ENCODE assay signal across 18 mouse cellular contexts in genomic region chr9:114407676-114408075, GRCm38 (mm10). TPM values are rescaled to one million over a fixed set of nuclear protein-coding genes. Genes with fewer than 3 reads are reported as not detected.
DNase-seq lines count a peak whose midpoint lies in the region; ATAC-seq and TF ChIP-seq lines count a peak whose summit lies in the region.
"Had no signal": no experiment of that assay in that cellular context is flagged by ENCODE, and none has a peak within 500 bp of the region (broad histone marks: within the 10 kb centered on the region; RNA-seq: fewer than 3 reads in every experiment).

No protein-coding gene starts in this region.

- peak; percentile 62 to 63 for DNase-seq in cerebellum, postnatal 14 days
- no peak for DNase-seq in cerebellum, adult 18-20 months
- peak; percentile 91 for DNase-seq in kidney, adult 2 months
- DNase-seq in kidney, postnatal 4 days = no peak
- no peak for DNase-seq in G1E (ENCODE audit: low spot score)
- DNase-seq in kidney, postnatal 14 days = peak; percentile 77
- no peak for DNase-seq in natural killer cell, adult 2 months (ENCODE audit: low spot score in 2 of 2)
- DNase-seq: adrenal gland, adult 2 months; cerebellum, adult 9-10 months; gastrocnemius, adult 2 months; heart, postnatal 36 days; thymus, postnatal 14 days had no signal

- H3K27me3 ChIP-seq in kidney, adult 2 months (replicated peaks; ENCODE audit: control insufficient read depth, insufficient read depth, low read length) = no peaks in the 10 kb centered on the region
- no peaks in the 10 kb centered on the region for H3K27me3 ChIP-seq in G1E (ENCODE audit: insufficient read depth, low read length)
- H3K27me3 ChIP-seq: forebrain, embryonic 12.5 days; heart, embryonic 15.5 days; midbrain, embryonic 12.5 days had no signal

- TF ChIP-seq POLR2A in kidney, adult 2 months (IDR thresholded peaks at IDR 0.05; ENCODE audit: low read depth, low read length) = no peak

- H3K9me3 ChIP-seq in G1E (replicated peaks) = peaks cover 30% of the 10 kb centered on the region
- H3K9me3 ChIP-seq: heart, embryonic 15.5 days had no signal

- no peak overlapping the region for H3K4me3 ChIP-seq in kidney, adult 2 months (ENCODE audit: insufficient read depth, low read depth, low read length)
- no peak overlapping the region for H3K4me3 ChIP-seq in G1E (ENCODE audit: low read depth, low read length)
- H3K4me3 ChIP-seq: forebrain, embryonic 12.5 days; gastrocnemius, adult 2 months; heart, embryonic 15.5 days; midbrain, embryonic 12.5 days had no signal

- no peaks in the 10 kb centered on the region for H3K36me3 ChIP-seq in kidney, adult 2 months (ENCODE audit: control insufficient read depth, insufficient read depth, low read length)
- peaks cover 95% of the 10 kb centered on the region for H3K36me3 ChIP-seq in G1E (replicated peaks)

- 43% methylated on average over 2 of the region's 2 CpGs for WGBS in kidney, adult 2 months

- H3K27ac ChIP-seq in kidney, adult 2 months (ENCODE audit: insufficient read depth, low read depth, low read length) = peak overlapping the region; percentile 19; the same call in 1 of the 2 replicates
- H3K27ac ChIP-seq: forebrain, embryonic 12.5 days; gastrocnemius, adult 2 months; heart, embryonic 15.5 days; hindbrain, embryonic 14.5 days; midbrain, embryonic 12.5 days had no signal

- H3K4me1 ChIP-seq in kidney, adult 2 months (ENCODE audit: control insufficient read depth, insufficient read depth, low read length) = peaks cover 37% of the 10 kb centered on the region
- peaks cover 20% of the 10 kb centered on the region for H3K4me1 ChIP-seq in G1E (ENCODE audit: insufficient read depth, low read depth, low read length)
- H3K4me1 ChIP-seq: forebrain, embryonic 12.5 days; midbrain, embryonic 12.5 days had no signal

- 0 out of 2 replicates have a peak, but pooled peaks have one; percentile 4 for ATAC-seq in G1E (ENCODE audit: extremely low read depth, insufficient number of reproducible peaks, low FRiP score, poor library complexity, severe bottlenecking)
- ATAC-seq: CD4-positive, CD25-positive, alpha-beta regulatory T cell, adult 4 months; lung, postnatal 0 days had no signal

- no peak for TF ChIP-seq CTCF in kidney, adult 2 months (conservative IDR thresholded peaks at IDR 0.05; ENCODE audit: insufficient read depth, insufficient read length, low read depth, low read length)
- TF ChIP-seq CTCF in G1E (IDR thresholded peaks at IDR 0.05; ENCODE audit: low read depth, low read length) = no peak

RNA-seq across cellular contexts. Expression of gene Tmppe, which starts 6.8 kb away (rescaled TPM):
- polyA plus RNA-seq in kidney, adult 2 months (2012; rRNA removed) = 11.4 and 15.7 TPM in 2 replicates
- total RNA-seq in G1E (2014; fragmentation: Nextera tagmentation) (4.6 and 6.2 TPM in 2 replicates), G1E (2017) (7.7 and 9.8 TPM in 2 replicates)
- 3.5 and 4.6 TPM in 2 replicates for polyA plus RNA-seq in G1E (2012)

RNA-seq across cellular contexts. Expression of gene Glb1, which starts 6.8 kb away (rescaled TPM):
- 144 and 165 TPM in 2 replicates for polyA plus RNA-seq in kidney, adult 2 months (2012; rRNA removed)
- total RNA-seq in G1E (2014; fragmentation: Nextera tagmentation) (18.8 and 26.6 TPM in 2 replicates), G1E (2017) (21.0 and 21.9 TPM in 2 replicates)
- 5.4 and 7.6 TPM in 2 replicates for polyA plus RNA-seq in G1E (2012)

RNA-seq across cellular contexts. Expression of gene Crtap, which starts 17.2 kb away (rescaled TPM):
- polyA plus RNA-seq in kidney, adult 2 months (2012; rRNA removed) = 86.3 and 98.7 TPM in 2 replicates
- total RNA-seq in G1E (2014; fragmentation: Nextera tagmentation) (14.9 and 17.9 TPM in 2 replicates), G1E (2017) (11.0 and 12.6 TPM in 2 replicates)
- 5.5 and 7.6 TPM in 2 replicates for polyA plus RNA-seq in G1E (2012)

Comparison
In these comparisons a context has a peak if more than half of its experiments do, and no peak if none do; other contexts are left out.
1. DNase-seq: peak in cerebellum, postnatal 14 days (2 of 2), kidney, adult 2 months (single experiment) and kidney, postnatal 14 days (single experiment); none in cerebellum, adult 18-20 months (0 of 2), kidney, postnatal 4 days (0 of 2), G1E (single experiment) and natural killer cell, adult 2 months (0 of 2).
2. RNA of gene Glb1, which starts 6.8 kb away (polyA plus RNA-seq): 144 to 165 TPM in kidney, adult 2 months; 5.4 to 7.6 TPM in G1E; every median in the first group is over 10 times any median in the second.
3. RNA of gene Crtap, which starts 17.2 kb away (polyA plus RNA-seq): 86.3 to 98.7 TPM in kidney, adult 2 months; 5.5 to 7.6 TPM in G1E; every median in the first group is over 10 times any median in the second.